Comparison of ENCODE assay signal across 8 mouse cellular contexts in the genomic region with DNA sequence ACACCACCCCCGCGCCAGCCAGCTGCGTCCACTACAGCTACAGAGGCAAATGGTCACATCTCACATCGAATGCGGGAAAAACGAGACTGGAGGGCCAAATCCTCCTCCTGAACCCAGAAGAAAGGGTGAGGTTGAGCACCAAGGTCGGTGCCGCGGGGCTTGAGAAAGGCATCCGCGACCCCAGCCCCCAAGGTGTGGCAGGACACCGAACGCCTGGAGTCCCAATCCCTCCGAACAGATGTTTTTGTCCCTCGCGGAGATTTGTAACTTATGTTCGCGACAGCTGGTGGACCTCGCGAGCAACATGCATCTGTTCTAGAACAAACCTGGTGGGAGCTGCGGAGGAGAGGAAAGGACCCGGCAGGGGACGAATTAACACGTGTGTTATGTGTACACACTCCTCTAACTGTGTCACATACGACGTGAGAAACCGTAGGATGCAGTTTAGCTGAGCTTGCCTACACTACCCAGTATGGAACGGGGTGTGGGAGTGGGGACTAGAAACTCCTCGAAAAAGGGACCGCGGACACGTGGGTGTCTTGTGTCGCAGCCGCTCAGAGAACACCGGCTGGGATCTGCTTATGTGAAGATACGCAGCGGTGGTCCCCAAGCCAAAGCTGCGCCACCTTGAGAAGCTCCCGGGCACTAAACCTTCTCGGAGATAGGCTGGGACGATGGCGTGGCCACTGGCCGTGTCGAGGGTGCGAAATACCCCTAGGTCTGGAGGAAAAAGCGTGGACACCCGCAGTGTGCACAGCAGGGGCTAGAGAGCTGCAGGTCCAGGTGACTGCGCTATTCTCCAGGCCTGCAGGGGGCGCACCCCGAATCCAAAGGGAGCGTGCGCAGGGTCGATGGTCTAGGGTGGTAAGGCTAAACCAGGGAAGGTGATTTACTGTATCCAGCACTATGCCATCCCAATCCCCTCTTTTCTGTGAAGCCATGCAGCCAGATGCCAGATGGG. TPM values are rescaled to one million over a fixed set of nuclear protein-coding genes. Genes with fewer than 3 reads are reported as not detected.
A peak's percentile ranks its signal among the peaks of the same experiment; 100 is the strongest.
DNase-seq lines count a peak whose midpoint lies in the region; ATAC-seq and TF ChIP-seq lines count a peak whose summit lies in the region.

No protein-coding gene starts in this region.

- WGBS in kidney, adult 2 months = 5% methylated on average over 53 of the region's 53 CpGs
- WGBS in midbrain, embryonic 10.5 days = 5% methylated on average over 53 of the region's 53 CpGs

- ATAC-seq in CD4-positive, CD25-positive, alpha-beta regulatory T cell, adult 4 months = no peak

- no peaks in the 10 kb centered on the region for H3K36me3 ChIP-seq in kidney, adult 2 months (ENCODE audit: control insufficient read depth, insufficient read depth, low read length)
- H3K36me3 ChIP-seq in midbrain, embryonic 10.5 days = no peaks in the 10 kb centered on the region

- H3K9me3 ChIP-seq in midbrain, embryonic 10.5 days (replicated peaks) = no peaks in the 10 kb centered on the region; the same call in 1 of the 2 replicates

- DNase-seq in kidney, adult 2 months = no peak
- DNase-seq in kidney, adult 8-10 months = no peak
- peak; percentile 51 for DNase-seq in R1 (ENCODE audit: low read depth, low spot score)
- peak; percentile 55 for DNase-seq in midbrain, embryonic 10.5 days (ENCODE audit: low spot score)
- no peak for DNase-seq in B cell, adult 2 months
- DNase-seq in cerebellum, adult 9-10 months = no peak

- no peak for TF ChIP-seq POLR2A in kidney, adult 2 months (IDR thresholded peaks at IDR 0.05; ENCODE audit: low read depth, low read length)
- no peak for TF ChIP-seq POLR2A in embryonic fibroblast, embryonic 13.5 days (IDR thresholded peaks at IDR 0.05; ENCODE audit: low read depth, low read length)

- H3K27ac ChIP-seq in kidney, adult 2 months (ENCODE audit: insufficient read depth, low read depth, low read length) = no peak overlapping the region
- no peak overlapping the region for H3K27ac ChIP-seq in embryonic fibroblast, embryonic 13.5 days (ENCODE audit: insufficient read depth, low read length)
- H3K27ac ChIP-seq in midbrain, embryonic 10.5 days (replicated peaks) = no peak overlapping the region

- no peak overlapping the region for H3K4me3 ChIP-seq in kidney, adult 2 months (ENCODE audit: insufficient read depth, low read depth, low read length)
- no peak overlapping the region for H3K4me3 ChIP-seq in embryonic fibroblast, embryonic 13.5 days (ENCODE audit: insufficient read depth, low read length)
- H3K4me3 ChIP-seq in midbrain, embryonic 10.5 days = peak overlapping the region; percentile 25

- H3K4me1 ChIP-seq in kidney, adult 2 months (ENCODE audit: control insufficient read depth, insufficient read depth, low read length) = no peaks in the 10 kb centered on the region
- no peaks in the 10 kb centered on the region for H3K4me1 ChIP-seq in embryonic fibroblast, embryonic 13.5 days (ENCODE audit: control insufficient read depth, insufficient read depth, low read length)
- H3K4me1 ChIP-seq in midbrain, embryonic 10.5 days = peaks cover 15% of the 10 kb centered on the region

- TF ChIP-seq CTCF in kidney, adult 2 months (conservative IDR thresholded peaks at IDR 0.05; ENCODE audit: insufficient read depth, insufficient read length, low read depth, low read length) = peak; percentile 27; the same call in 1 of the 2 replicates
- TF ChIP-seq CTCF in embryonic fibroblast, embryonic 13.5 days (IDR thresholded peaks at IDR 0.05; ENCODE audit: borderline replicate concordance, insufficient read depth, low read length) = peak; percentile 34; the same call in 1 of the 2 replicates

- H3K27me3 ChIP-seq in kidney, adult 2 months (replicated peaks; ENCODE audit: control insufficient read depth, insufficient read depth, low read length) = peaks cover 9% of the 10 kb centered on the region
- H3K27me3 ChIP-seq in midbrain, embryonic 10.5 days (ENCODE audit: low read depth, poor library complexity, severe bottlenecking) = peaks cover 99% of the 10 kb centered on the region

RNA-seq across cellular contexts. Expression of a gene that starts 16.8 kb away (rescaled TPM):
- 0.08 and 0.16 TPM in 2 replicates for polyA plus RNA-seq in kidney, adult 2 months (2012; rRNA removed)
- polyA plus RNA-seq in embryonic fibroblast, embryonic 13.5 days (2011; ENCODE audit: insufficient read length, low read depth, missing spikeins) = 0.47 and 1.1 TPM in 2 replicates
- 9.0 and 11.0 TPM in 2 replicates for polyA plus RNA-seq in midbrain, embryonic 10.5 days (2016; fragmentation: Nextera tagmentation; extraction: Ambion mirVana)
- polyA plus RNA-seq in CD4-positive, CD25-positive, alpha-beta regulatory T cell, adult 4 months (2017; shearing (Covaris generic)) = not detected

Comparison
In these comparisons a context has a peak if more than half of its experiments do, and no peak if none do; other contexts are left out.
1. DNase-seq: peak in R1 (single experiment) and midbrain, embryonic 10.5 days (single experiment); none in kidney, adult 2 months (single experiment), kidney, adult 8-10 months (0 of 2), B cell, adult 2 months (0 of 2) and cerebellum, adult 9-10 months (single experiment).